Mouse (Mus musculus) layer of hippocampus, postnatal 10 days (tissue): ENCODE measurements around the gene Efemp2. TPM values are rescaled to one million over a fixed set of nuclear protein-coding genes. Genes with fewer than 3 reads are reported as not detected.

Experiments
- DNase-seq, 2 experiments: peaks; one replicate each; pipeline ENCODE4 v3.0.0; 2021; ENCODE audit warnings: low spot score in 2 of 2
- total RNA-seq, 2 experiments: library from RNA; stranded (reverse); gene quantifications; 2 replicates each; pipeline ENCODE4 v1.2.3; 2021

Gene Efemp2
- total RNA-seq, 2 experiments from 2014 or later, result 18.4 to 19.6 TPM

GRCm38 (mm10) chr19:5449673-5450072 lies 24.1 kb upstream of the Efemp2 start:
- no peak for DNase-seq

- DNase-seq, result no peak
Observed at GRCm38 (mm10) chr19:5451766-5452165, 22.0 kb upstream of the Efemp2 start.

DNA sequence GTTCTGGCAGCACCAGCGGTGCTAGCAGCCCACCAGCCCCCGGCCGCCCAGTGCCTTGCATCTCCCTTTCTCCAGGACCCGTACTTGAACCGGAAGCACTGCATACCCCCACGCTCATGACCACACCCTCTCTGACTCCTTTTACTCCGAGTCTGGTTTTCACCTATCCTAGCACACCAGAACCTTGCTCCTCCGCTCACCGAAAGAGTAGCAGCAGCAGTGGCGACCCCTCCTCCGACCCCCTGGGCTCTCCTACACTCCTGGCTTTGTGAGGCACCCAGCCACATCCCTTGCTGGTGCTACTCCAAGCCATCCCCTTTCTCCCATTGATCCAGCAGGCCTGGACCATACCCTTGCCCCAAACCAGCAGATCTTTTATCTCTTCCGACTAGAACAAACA lies 18.7 kb upstream of the Efemp2 start:
- no peak for DNase-seq

DNA sequence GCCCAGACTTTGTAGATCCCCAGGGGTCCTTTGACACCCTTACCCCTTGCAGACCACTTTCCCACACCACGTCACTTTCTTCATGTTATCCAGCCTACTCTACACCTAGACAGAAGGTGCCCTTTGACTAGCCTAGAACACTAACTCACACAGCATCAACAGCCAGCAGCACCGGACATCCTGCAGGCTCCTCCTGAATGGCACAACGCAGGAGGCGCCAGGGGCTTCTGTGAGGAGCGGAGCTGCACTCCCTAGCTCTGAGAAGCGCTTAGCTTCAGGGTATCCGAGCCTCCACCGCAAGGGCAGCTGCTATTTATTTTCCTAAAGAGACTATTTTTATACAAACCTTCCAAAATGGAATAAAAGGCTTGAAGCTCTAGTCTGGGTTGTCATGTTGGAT lies 18.2 kb upstream of the Efemp2 start:
- no peak for DNase-seq

- DNase-seq, result no peak
Observed at GRCm38 (mm10) chr19:5456241-5456921, 17.4 kb upstream of the Efemp2 start.

- DNase-seq, result peak; percentile 93 to 97
Observed at GRCm38 (mm10) chr19:5456922-5457745, 16.6 kb upstream of the Efemp2 start.

GRCm38 (mm10) chr19:5457746-5458442 lies 15.9 kb upstream of the Efemp2 start, which contains the start of gene Ccdc85b:
Gene Ccdc85b, minus strand, starts transcription at chr19:5457894.
- DNase-seq, result no peak

DNA sequence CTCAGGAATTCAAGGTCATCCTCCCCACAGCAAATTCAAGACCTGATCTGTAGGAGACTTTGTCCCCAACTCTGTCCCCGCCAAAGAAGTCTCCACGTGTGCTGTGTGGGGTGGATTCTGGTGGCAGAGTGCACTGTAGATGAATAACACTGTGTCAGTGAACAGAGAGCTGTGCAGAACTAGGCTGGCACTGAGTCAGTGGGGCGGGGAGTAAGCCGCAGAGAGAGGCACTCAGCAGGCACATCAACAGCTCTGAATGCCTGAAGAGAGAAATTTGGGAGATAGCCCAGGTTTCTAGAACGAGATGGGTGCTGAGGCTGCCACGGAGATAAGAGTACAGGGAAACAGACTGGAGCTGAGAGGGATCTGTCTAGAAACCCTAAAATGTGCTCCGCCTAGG lies 14.7 kb upstream of the Efemp2 start:
- no peak for DNase-seq

DNA sequence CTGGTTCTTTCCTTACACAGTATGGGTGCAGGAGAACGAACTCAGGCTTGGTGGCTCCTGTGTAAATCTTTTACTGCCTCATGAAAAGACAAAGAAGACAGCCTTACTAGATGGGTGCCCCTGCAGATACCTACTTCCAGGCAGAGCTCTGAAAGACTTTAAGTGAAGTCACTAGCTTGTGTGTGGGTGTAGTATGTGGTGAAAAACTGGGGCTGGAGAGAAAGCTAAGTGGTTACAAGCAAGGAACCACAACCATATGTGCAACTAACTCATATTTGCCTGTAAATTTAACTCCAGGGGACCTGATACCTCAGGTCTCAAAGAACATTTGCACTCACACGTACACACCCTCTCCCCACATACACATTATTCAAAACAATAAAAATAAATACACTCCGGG lies 13.9 kb upstream of the Efemp2 start:
- DNase-seq, result no peak

DNA sequence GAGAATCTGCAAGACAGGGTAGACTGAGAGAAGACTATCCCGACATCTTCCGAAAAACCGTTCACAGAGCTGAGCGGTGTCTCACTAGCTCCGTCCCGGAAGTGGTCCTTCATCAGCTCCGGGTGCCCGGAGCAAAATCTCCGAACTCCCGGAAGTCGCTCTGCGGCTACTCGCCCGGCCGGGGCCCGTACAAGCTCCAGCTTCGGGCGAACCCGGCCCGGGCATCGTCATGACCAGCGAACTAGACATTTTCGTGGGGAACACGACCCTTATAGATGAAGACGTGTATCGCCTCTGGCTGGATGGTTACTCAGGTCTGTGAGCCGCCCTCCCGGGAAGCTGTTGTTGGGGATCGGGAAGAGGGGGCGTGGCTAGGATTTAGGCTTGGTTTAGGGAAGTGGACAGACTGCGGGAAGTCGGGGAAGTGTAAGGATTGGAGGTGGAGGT lies 13.3 kb upstream of the Efemp2 start, which contains the start of gene Fibp:
Fibp (plus strand) TSS at position 151 of the 447 bp plus-strand sequence.
- DNase-seq, result peak; percentile 92 to 93

DNA sequence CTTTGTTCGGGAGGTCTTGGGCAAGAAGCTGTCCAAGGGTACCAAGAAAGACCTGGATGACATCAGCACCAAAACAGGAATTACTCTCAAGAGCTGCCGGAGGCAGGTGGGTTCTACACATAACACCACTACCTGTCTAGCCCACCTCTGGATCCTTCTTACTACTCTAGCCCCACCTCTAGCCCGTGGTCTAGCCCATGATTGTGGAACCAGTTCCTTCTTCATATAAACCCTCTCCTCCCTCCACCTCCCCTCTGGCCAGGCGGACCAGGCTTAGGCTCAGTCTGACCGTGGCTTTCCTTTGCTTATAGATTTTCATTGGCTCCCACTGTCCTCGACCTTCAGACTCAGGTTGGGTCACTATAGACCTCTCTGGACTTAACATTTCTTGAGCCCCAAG lies 12.3 kb upstream of the Efemp2 start:
- DNase-seq, result no peak

GRCm38 (mm10) chr19:5463212-5463611 lies 10.5 kb upstream of the Efemp2 start:
- no peak for DNase-seq

DNA sequence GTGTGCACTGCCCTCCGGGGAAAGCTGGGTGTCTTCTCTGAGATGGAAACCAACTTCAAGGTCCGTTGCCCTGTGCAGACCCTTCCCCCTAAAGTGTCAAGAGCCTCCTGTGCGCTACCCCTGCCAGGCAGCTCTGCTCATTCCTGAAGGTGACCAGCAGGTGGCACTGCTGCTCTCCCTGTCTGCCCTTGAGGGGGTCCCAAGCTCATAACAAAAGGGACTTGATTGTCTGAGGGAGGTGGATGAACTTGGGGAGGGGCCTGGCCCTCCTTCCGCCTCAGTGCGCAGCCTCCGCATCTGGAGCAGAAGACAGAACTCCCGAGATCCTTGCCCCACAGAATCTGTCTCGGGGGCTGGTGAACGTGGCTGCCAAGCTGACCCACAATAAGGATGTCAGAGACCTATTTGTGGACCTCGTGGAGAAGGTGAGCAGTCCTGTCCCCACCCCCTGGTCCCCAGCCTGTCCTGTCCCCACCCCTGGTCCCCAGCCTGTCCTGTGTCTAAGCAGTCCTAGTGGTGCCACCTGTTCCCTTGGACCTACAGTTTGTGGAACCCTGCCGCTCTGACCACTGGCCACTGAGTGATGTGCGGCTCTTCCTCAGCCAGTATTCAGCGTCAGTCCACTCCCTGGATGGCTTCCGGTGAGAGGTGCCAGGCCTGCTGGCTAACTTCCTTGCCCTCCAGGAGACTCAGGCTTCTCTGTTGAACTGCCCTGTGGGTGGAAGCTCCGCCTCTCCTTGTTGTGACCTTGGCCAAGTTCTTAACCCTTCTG lies 9.8 kb upstream of the Efemp2 start:
- peak; percentile 79 to 85 for DNase-seq

DNA sequence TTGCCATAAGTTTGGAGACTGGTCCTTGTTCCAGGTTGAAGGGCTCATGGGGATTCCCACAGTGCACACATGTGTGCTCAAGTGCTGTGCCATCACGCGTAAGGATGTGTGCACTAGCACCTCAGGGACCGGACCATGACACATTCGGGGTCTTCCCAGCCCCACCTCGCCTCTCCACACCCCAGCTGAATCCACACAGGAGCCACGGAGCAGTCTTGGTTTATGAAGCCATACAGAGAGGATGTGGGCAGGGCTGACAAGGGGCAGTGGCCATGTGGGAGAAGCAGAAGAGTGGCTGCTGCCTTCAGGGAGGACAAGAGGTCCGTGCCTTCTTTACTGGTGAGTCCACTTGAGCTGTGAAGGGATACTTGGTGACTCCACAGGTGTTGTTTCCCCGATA lies 8.7 kb upstream of the Efemp2 start:
- no peak for DNase-seq

DNA sequence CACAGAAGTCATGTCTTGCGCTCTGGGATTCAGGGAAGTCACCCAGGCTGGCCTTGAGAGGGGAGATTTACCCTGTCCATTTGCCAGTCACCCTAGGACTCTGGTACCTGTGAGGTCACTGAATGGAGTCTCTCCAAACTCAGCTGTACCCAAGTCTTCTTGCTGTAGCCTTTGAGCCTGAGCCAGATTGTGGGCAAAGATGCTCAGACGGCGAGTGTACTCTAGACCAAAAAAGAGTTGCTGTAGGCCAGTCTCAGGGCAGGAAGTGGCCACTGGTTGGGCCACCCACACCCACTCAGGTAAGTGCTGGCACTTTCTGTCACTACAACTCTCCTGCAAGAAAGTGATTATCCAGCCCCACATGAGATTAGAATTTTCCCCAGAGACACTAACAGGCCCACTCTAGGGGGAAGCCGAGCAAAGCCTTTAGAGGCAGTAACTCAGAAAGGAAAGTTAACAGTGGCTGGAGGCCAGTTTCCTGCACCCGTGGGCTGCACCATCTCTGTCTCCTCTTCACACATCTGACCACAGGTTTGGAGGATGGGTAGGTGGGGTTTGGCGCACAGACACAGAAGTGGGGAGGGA lies 6.7 kb upstream of the Efemp2 start:
- no peak for DNase-seq

- no peak for DNase-seq
Observed at GRCm38 (mm10) chr19:5468374-5468773, 5.4 kb upstream of the Efemp2 start, which contains the start of gene Ctsw. Gene Ctsw, minus strand, starts transcription at chr19:5468507.

DNA sequence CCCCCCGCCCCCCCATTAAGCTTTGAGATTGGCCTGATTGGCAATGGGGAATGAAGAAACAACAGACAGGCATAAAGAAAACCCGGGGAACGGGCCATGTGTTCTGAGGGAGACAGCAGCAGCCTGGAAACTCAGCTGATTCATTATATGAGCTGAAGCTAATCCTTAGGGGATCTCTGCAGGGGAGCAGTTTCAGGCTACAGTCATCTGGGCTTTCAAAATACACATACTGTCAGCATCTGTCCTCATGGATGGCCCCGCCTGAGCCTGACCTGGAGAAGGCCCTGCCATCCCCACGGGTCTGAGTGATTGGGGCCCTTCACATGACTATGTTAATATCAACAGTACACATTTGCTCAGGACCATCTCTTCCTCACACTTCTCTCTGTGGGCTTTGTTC lies 1.9 kb upstream of the Efemp2 start:
- no peak for DNase-seq

DNA sequence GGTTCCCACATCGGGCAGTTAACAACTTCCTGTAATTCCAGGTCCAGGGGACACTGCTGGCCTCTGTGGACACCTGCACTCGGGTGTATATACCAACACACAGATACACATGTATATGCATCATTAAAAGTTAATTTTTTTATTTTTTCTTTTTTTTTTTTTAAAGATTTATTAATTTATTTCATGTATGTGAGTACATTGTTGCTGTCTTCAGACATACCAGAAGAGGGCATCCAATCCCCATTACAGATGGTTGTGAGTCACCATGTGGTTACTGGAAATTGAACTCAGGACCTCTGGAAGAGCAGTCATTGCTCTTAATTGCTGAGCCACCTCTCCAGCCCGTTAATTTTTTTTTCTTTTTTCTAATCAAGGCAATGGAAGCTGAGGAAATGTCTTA lies 897 bp upstream of the Efemp2 start:
- DNase-seq, result no peak

DNA sequence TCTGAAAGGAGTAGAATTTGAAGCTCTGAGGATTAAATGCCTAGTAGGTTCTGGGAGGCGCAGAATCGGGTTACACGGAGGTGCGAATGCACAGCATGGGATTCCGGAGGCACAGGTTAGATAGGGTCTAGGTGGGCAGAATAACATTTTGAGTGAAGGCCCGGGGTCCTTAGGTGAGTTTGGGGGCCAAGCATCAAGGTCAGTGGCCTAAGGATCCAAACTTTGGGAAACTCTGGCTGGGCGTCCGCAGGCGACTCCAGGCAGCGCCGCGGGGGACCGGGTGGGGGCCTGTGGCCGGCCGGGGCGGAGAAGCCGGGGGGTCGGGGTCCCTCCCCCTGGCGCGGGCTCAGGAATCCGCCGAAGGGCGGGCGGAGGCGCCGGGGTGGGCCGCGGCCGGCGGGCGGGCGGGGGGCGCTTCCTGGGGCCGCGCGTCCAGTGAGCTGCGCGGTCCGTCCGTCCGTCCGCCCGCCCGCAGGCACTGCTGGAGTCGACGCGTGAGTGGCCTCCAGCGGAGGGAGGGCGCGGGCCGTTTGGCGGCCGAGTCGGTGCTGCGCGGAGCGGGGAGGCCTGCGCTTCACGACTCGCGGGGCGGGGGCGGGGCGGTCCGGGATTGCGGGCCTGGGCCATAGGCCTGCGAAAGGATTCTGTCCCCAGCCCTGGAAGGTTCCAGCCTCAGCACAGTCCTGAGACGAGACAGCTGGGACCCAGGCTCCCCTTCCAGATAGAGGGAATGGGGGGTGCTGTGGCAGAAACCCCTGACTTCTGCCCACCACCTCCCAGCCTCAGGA lies 721 bp downstream of the Efemp2 start:
- peak in 1 of 2 experiments; percentile 55 for DNase-seq
